Mouse (Mus musculus): ENCODE data around the gene Bsx.

The Bsx gene

DNA sequence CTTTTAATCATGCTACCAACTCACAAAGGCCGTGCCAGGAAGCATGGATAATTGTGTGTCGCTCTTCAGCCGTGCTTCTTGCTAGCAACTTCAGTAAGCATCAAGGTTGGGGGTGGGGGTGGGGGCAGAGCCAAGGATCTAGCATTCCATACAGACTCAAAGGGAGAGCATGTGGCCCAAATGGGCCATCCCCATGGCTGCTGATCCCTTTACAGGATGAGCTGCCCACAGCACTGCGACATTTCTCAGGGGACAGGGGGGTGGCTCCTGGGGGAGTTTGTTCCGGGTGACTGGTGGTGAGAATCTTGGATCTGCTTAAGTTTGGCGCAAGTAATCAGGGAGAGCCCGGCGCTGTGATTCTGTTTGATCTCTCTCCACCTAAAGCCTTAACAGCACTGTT, 33.5 kb downstream of the Bsx start:
- no peak for DNase-seq

DNA sequence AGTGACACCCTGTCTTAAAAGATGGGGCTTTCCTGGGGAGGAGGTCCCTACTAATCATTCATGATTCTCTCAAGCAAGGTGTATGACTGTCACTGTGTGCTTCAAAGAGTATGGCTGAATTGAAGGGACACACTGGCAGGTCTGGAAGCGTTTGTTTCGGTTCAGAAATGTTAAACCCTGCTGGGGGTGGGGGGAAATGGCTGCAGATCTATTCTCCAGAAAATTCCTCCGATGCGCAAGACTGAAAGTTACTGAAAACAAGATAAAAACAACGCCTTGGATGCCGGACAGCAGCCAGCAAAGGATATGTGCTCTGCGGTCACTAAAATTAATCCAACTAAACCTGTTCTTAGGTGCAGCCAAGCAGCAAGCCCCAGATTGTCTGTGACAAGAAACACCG, 34.5 kb downstream of the Bsx start:
- DNase-seq = no peak

DNA sequence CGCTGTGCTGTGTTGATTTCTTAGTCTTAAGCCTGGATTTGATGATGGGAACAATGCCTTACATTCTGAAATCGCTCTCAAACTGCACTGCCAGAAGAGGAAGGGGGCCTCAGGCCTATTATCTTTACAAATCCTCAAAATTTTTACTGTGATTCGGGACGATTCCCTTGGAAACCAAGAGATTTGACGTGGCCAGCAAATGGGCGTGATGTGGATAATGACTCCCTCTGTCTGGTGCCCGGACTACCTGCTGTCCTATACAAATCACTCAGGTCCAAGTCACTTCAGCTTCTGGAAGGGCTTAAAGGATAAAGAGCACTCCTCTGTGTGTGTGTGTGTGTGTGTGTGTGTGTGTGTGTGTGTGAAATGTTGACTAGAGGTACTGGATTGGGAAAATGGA, 35.0 kb downstream of the Bsx start:
- no peak for DNase-seq

DNA sequence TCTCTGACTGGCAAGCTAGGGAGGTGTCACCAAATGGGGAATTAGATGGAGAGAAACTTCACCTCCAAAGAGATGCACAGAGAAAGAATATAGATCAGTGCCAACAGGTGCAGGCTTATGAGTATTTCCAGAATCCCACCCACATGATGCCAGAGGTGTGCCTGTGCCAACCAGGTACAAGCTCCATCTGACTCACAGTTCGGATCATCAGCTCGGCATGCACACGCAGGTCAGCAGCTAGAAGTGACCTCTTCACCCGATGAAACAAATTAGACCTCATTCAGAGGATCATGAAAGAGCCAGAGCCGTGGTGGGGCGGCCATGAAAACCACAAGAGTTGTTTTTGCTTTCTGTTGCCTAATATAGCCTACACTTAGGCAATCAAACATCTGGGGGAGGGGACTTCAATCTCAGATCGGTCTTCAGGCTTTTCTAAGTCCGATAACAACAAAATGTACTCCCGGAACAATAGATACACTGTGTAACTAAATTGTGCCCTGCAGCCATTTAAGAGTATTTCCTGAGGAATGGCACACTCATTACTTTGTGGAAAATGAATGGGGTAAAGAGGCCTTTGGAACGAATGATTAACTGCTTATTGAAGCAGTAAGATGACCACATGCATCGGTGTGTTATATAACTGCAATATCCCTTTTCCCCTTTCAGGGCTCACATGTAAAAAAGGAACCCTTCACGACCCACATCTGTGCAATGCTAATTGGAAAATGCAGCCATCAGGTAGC, 44.1 kb downstream of the Bsx start:
- DNase-seq = peak; percentile 33

DNA sequence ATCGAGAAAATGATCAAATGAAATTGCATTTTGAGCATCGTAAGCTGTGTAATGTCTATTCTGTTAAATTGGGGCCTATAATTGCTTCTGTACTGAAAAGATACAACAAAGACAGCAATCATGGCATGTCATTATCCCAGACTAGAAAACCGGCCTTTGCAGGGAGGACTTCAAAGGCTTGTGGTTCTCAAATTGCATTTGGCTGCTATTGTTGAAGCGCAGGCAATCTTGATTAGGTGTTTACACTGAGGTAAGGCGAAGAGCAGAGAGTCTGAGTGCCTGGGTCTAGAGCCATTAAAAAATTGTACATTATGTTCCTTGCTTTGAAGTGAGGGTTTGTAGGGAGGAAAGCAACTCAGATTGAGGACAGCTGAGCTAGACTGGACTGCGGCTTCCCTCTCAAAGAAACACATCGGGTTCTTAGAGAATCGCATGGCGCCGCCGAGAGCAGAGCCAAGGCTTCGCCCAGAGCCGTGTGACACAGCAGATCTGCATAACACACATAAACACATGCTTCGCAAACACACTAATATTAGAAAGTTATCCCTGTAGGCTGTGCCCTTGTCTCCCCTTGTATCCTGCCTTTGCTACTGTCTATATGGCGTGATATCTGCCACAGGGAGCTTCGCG, 53.5 kb downstream of the Bsx start:
- DNase-seq = no peak

Data from embryo, embryonic 11 days (tissue).